Mouse (Mus musculus) cortical plate, adult 2 months (tissue): ENCODE measurements around the gene Parp16. TPM values are rescaled to one million over a fixed set of nuclear protein-coding genes. Genes with fewer than 3 reads are reported as not detected.
"Not testable (repeated sequence)": the region's sequence is repeated elsewhere in the genome, so short reads cannot be mapped to it uniquely, and the experiment has no call there.

ENCODE experiments used
- H3K27ac ChIP-seq: fragments of 200-500 bp; 2 replicates; pipeline ENCODE4 v1.5.1; 2012; ENCODE audit warnings: low read length, control low read depth, inconsistent platforms; ENCODE audit not compliant: insufficient read depth
- H3K4me1 ChIP-seq: fragments of 200-500 bp; 2 replicates; pipeline ENCODE4 v1.6.1; 2011; ENCODE audit warnings: low read length; ENCODE audit not compliant: control insufficient read depth, insufficient read depth
- H3K4me3 ChIP-seq: fragments of 200-500 bp; 2 replicates; pipeline ENCODE4 v1.5.1; 2011; ENCODE audit warnings: mild to moderate bottlenecking, low read length, control low read depth; ENCODE audit not compliant: insufficient read depth
- CTCF ChIP-seq: fragments of 200-500 bp; IDR thresholded peaks from 2 replicates; pipeline ENCODE4 v1.5.1; 2011; ENCODE audit warnings: mild to moderate bottlenecking, control low read depth, low read length; ENCODE audit not compliant: insufficient read depth; ENCODE audit errors: extremely low read depth
- POLR2A ChIP-seq: fragments of 200-500 bp; IDR thresholded peaks from 2 replicates; pipeline ENCODE4 v1.6.1; 2011; ENCODE audit warnings: mild to moderate bottlenecking, low read length, control low read depth; ENCODE audit not compliant: insufficient read depth; ENCODE audit errors: extremely low read depth
- polyA plus RNA-seq: library from polyadenylated mRNA; depleted of rRNA; stranded (reverse); fragments of >200 nt; gene quantifications from 2 replicates; pipeline ENCODE4 v1.2.3, GENCODE M21; 2012

Parp16 gene
- polyA plus RNA-seq, 1 experiment, result 4.2 TPM

DNA sequence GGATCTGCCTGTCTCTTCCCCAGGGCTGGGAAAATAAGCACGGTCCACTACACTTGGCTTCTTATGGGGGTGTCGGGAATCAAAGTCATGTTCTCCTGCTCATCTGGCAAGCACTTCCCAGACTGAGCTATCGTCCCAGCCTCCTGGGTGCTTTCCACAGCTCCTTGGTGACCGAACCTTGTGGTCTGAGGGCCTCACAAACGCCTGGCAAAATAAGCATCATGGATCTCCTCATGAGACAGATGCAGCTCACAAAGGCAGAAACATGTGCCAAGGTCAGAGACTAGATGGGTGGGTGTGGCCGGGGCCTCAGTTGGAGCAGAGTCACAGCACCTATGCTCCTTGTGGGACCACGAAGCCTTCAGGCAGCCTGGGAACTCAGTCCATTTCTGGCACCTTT lies 64.2 kb downstream of the Parp16 start:
- Histone ChIP-seq H3K4me1 (no peaks in the 10 kb centered on the region), H3K4me3 (no peak overlapping the region), H3K27ac (no peak overlapping the region)
- no peak for TF ChIP-seq POLR2A
- TF ChIP-seq CTCF, result no peak

GRCm38 (mm10) chr9:65261591-65262230 lies 66.6 kb downstream of the Parp16 start:
- H3K4me3 ChIP-seq, result no peak overlapping the region
- H3K4me1 ChIP-seq, result no peaks in the 10 kb centered on the region
- H3K27ac ChIP-seq, result no peak overlapping the region
- TF ChIP-seq POLR2A (no peak), CTCF (no peak)

DNA sequence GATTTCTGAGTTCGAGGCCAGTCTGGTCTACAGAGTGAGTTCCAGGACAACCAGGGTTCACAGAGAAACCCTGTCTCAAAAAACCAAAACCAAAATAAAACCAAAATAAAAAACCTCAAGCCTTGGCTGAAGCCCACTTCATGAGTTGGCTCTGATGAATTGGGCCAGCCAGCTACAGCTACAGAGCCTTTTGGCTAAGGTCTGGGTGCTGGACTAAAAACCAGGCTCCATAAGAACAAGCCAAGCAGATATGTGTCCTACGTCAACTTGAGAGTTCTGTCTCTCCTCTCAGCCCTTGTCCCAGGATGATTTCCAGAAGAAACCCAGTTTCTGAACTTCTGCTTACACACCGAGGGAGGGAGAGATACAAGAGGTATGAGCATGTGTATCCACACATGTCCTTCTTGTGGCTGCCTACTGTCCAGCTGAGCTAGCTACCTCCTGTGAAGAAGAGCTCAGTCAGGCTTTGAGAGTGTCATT lies 67.5 kb downstream of the Parp16 start:
- no peaks in the 10 kb centered on the region for H3K4me1 ChIP-seq
- no peak for TF ChIP-seq CTCF
- TF ChIP-seq POLR2A, result no peak
- H3K27ac ChIP-seq, result no peak overlapping the region
- H3K4me3 ChIP-seq, result no peak overlapping the region

DNA sequence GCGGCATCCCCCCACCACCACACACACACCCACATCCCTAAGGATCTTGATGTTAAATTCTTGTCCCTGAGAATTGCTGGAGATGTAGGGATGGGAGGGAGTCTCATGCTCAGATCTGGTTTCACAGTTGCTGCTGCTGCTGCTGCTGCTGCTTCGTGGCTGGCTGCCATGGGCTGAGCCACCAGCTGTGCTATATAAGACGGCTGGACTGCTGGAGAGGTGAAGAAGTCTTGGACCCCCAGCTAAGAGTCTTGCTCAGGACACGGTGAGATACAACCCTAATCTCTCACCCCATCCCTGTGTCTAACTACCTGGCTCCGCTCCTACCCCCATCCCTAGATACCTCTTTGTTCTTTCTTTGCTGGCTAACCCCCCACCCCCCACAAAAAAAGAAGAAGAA lies 69.8 kb downstream of the Parp16 start, which contains the start of gene Cilp:
Cilp (plus strand) TSS at position 222 of the 400 bp plus-strand sequence.
- Histone ChIP-seq H3K4me3 (no peak within 1 kb of the TSS), H3K4me1 (no peaks in the 10 kb centered on the region), H3K27ac (no peak within 1 kb of the TSS)
- TF ChIP-seq POLR2A, result no peak
- no peak for TF ChIP-seq CTCF

DNA sequence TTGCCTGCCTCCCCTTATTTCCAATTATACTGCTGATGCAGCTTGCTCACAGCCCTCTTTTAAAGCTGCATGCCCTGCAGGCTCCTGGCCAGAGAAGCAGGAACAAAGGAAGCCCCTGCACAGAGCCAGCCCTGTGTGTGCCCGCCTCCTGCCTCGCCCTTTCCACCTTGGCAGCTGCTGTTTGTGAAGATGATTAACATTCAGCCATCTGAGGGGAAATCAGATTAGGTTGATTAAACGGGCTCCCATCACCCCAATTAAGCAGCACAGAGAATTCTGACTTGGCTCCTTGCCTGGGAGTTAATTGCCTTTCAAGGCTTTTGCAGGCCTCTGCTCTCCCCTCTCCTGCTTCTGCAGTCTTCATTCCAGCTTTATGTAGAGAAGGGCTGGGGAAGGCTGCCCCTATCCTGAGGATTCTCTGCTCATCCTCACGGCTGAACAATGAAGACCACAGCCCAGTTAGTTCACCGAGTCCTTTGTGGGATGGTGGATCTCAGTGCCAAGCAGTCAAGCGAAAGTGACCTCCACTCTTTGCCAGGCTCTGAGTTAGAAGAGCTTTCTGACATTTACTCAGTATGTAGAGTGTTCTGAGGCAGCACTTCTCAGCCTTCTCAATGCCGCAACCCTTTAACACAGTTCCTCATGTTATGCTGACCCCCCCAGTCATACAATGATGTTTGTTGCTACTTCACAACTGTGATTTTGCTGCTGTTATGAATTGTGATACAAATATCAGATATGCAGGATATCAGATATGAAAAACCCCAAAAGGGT lies 72.8 kb downstream of the Parp16 start:
- no peak overlapping the region for H3K4me3 ChIP-seq
- no peak overlapping the region for H3K27ac ChIP-seq
- H3K4me1 ChIP-seq, result no peaks in the 10 kb centered on the region
- TF ChIP-seq POLR2A, result no peak
- TF ChIP-seq CTCF, result no peak

- Histone ChIP-seq H3K27ac (no peak overlapping the region), H3K4me1 (no peaks in the 10 kb centered on the region), H3K4me3 (no peak overlapping the region)
- TF ChIP-seq CTCF (no peak), POLR2A (no peak)
These were observed 78.1 kb downstream of the Parp16 start for GRCm38 (mm10) chr9:65273048-65273809.

DNA sequence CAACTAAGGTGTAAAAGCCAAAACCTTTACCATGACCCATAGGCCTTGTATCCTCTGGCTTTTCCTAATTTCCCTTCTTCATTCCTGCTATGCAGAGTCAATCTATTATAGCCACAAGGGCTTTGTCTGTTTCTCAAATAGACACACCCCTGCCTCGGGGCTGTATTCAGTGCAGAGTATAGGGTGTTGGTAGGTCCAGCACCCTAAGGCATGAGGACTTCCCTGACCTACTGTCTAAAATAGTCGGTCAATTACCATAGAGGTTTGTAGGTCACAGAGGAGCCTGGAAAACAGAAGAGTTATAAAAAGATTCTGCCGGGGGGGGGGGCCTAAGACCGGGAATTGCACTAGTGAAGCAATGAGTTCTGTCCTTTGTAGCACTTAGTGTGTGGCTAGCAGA lies 78.7 kb downstream of the Parp16 start:
- H3K4me1 ChIP-seq, result no peaks in the 10 kb centered on the region
- no peak overlapping the region for H3K27ac ChIP-seq
- H3K4me3 ChIP-seq, result no peak overlapping the region
- TF ChIP-seq POLR2A, result no peak
- no peak for TF ChIP-seq CTCF

DNA sequence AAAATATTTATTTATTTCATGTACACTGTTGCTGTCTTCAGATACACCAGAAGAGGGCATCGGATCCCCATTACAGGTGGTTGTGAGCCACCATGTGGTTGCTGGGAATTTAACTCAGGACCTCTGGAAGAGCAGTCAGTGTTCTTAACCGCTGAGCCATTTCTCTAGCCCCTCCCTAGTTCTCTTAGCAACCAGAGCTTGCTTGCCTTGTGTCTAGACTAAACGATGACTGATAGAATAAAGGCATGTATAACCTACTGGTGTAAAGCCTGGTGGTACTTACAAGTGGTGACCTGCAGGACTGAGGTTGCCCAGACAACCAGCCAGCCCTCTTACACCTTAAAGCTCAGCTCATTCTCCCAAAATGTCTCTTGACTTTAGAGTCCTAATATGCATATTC lies 79.7 kb downstream of the Parp16 start:
- H3K4me1 ChIP-seq, H3K4me3 ChIP-seq, H3K27ac ChIP-seq: not testable (repeated sequence)

DNA sequence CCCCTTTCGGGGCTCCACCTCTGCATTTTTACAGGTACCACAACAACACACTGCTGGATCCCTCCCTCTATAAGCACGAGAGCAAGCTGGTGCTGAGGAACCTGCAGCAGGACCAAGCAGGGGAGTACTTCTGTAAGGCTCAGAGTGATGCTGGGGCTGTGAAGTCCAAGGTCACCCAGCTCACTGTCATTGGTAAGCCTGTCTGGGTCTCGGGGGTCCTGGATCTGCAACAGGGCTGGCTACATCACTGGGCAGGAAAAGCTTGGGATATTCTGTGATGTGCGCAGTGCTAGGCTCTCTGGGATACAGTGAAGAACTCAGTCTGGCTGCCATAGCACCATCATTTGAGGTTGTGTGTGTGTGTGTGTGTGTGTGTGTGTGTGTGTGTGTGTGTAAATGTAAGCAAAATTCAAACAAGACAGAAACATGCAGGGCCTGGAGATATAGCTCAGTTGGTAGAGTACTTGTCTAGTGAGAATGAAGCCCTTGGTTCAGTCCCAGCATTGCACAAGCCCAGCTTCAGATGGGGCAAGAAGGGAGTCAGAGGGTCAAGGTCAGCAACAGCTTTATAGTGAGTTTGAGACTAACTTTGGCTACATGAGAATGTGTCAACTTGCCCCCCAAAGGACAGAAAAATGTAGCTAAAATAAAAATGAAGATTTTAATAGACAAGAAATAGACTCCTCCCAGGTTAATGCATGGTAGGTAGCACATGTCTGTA lies 80.8 kb downstream of the Parp16 start:
- Histone ChIP-seq H3K4me3 (no peak overlapping the region), H3K27ac (no peak overlapping the region), H3K4me1 (no peaks in the 10 kb centered on the region)
- no peak for TF ChIP-seq POLR2A
- TF ChIP-seq CTCF, result no peak
